Mouse (Mus musculus) cerebellum, adult 2 months (tissue): ENCODE measurements around the gene Atp6v1e1.

Experiments
- CTCF ChIP-seq: fragments of 200-500 bp; IDR thresholded peaks from 2 replicates; pipeline ENCODE4 v1.5.1; 2011; ENCODE audit warnings: low read depth, mild to moderate bottlenecking, control low read depth, low read length, moderate library complexity, borderline replicate concordance; ENCODE audit not compliant: insufficient read depth
- POLR2A ChIP-seq: fragments of 200-500 bp; IDR thresholded peaks from 2 replicates; pipeline ENCODE4 v1.6.1; 2011; ENCODE audit warnings: low read length, control low read depth, borderline replicate concordance; ENCODE audit not compliant: insufficient read depth

DNA sequence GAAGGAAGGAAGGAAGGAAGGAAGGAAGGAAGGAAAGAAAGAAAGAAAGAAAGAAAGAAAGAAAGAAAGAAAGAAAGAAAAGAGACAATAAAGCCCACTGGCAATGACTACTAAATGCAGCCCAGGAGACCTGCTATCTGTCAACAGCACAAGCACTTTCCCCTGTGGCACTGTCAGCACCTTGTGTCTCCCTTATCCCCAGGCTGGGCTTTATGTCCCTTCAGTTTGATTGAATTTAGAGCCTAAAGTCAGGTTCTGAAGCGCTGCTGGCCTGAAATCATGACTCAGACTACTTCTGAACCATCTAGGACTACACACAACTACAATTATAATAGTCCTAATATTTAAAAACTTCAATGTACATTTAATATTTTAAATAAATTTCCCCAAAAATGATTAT is 1.7 kb downstream of the Atp6v1e1 start:
- TF ChIP-seq POLR2A (no peak), CTCF (no peak)
